Mouse (Mus musculus): ENCODE results near the gene Fbf1. TPM values are rescaled to one million over a fixed set of nuclear protein-coding genes. Genes with fewer than 3 reads are reported as not detected.
A peak's percentile ranks its signal among the peaks of the same experiment; 100 is the strongest.
"Not testable (repeated sequence)": the region's sequence is repeated elsewhere in the genome, so short reads cannot be mapped to it uniquely, and the experiment has no call there.

Gene Fbf1
- polyA plus RNA-seq, 1 experiment from 2014 or later, result 59.0 TPM

- no peaks in the 10 kb centered on the region for H3K36me3 ChIP-seq
- H3K9me3 ChIP-seq, result no peaks in the 10 kb centered on the region
- ATAC-seq (ENCODE audit: low FRiP score, low read depth), result peak; percentile 87
- peaks cover 29% of the 10 kb centered on the region for H3K4me1 ChIP-seq (replicated peaks)
- no peak overlapping the region for H3K4me3 ChIP-seq
- peaks cover 10% of the 10 kb centered on the region for H3K27me3 ChIP-seq
- H3K9ac ChIP-seq, result no peak overlapping the region
- 27% methylated on average over 10 of the region's 11 CpGs for WGBS
- peak overlapping the region; percentile 79 for H3K27ac ChIP-seq (replicated peaks)
- peak overlapping the region; percentile 19; the same call in 1 of the 2 replicates for H3K4me2 ChIP-seq
Measured at GRCm38 (mm10) chr11:116101931-116102381, 66.0 kb downstream of the Fbf1 start.

DNA sequence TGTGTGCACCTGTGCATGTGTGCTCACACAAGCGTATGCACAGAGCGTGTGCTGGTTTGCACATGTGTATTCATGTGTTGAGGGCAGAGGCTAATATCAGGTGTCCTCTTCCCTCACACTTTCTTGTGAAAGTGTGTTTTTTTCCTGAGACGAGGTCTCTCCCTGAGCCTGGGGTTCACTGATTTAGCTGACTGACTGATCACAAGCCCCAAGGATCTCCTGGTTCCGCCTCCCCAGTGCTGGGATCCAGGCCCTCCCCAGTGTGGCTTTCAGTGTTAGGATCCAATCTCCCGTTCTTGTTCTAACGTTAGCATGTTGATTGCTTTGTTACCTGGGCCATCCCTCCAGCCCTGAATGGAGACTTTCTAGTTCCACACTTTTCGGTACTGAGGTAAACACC lies 67.1 kb downstream of the Fbf1 start:
- no peaks in the 10 kb centered on the region for H3K36me3 ChIP-seq
- WGBS, result 82% methylated on average over 7 of the region's 7 CpGs
- no peak overlapping the region for H3K4me2 ChIP-seq
- peak overlapping the region; percentile 79 for H3K27ac ChIP-seq (replicated peaks)
- no peak overlapping the region for H3K9ac ChIP-seq
- H3K27me3 ChIP-seq, result no peaks in the 10 kb centered on the region; the same call in 1 of the 2 replicates
- H3K4me3 ChIP-seq, result no peak overlapping the region
- H3K9me3 ChIP-seq, result no peaks in the 10 kb centered on the region
- ATAC-seq (ENCODE audit: low FRiP score, low read depth), result no peak
- peaks cover 25% of the 10 kb centered on the region for H3K4me1 ChIP-seq (replicated peaks)

- no peaks in the 10 kb centered on the region for H3K9me3 ChIP-seq
- WGBS, result 81% methylated on average over 6 of the region's 6 CpGs
- H3K4me1 ChIP-seq (replicated peaks), result peaks cover 25% of the 10 kb centered on the region
- ATAC-seq (ENCODE audit: low FRiP score, low read depth), result no peak
- H3K9ac ChIP-seq, result no peak overlapping the region
- H3K4me2 ChIP-seq, result no peak overlapping the region
- H3K27ac ChIP-seq (replicated peaks), result no peak overlapping the region
- H3K27me3 ChIP-seq, result no peaks in the 10 kb centered on the region; the same call in 1 of the 2 replicates
- no peak overlapping the region for H3K4me3 ChIP-seq
- H3K36me3 ChIP-seq, result no peaks in the 10 kb centered on the region
Measured at GRCm38 (mm10) chr11:116100385-116100784, 67.6 kb downstream of the Fbf1 start.

DNA sequence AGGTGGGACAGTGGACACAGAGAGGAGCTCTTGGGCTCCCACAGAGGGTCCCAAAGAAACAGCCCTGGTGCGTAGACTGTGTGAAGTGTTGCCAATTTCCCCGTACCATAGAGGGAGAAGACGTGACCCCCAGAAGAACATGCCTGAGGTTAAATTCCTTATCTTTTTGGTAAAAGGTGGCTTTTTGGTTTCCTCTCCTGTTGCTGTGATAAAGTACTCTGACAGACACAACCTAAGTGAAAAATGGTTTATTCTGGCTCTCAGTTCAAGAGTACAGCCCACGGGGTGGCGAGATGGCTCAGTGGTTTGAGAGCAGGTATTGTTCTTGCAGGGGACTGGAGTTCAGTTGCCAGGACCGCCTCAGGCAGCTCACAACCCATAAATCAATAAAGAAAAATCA lies 68.5 kb downstream of the Fbf1 start:
- no peaks in the 10 kb centered on the region for H3K9me3 ChIP-seq
- no peaks in the 10 kb centered on the region for H3K27me3 ChIP-seq
- no peak overlapping the region for H3K9ac ChIP-seq
- H3K4me3 ChIP-seq, result no peak overlapping the region
- peaks cover 23% of the 10 kb centered on the region for H3K4me1 ChIP-seq (replicated peaks)
- H3K36me3 ChIP-seq, result no peaks in the 10 kb centered on the region
- no peak overlapping the region for H3K27ac ChIP-seq (replicated peaks)
- 90% methylated on average over 6 of the region's 6 CpGs for WGBS
- no peak for ATAC-seq (ENCODE audit: low FRiP score, low read depth)
- H3K4me2 ChIP-seq, result no peak overlapping the region

- Histone ChIP-seq H3K4me1 (replicated peaks) (peaks cover 17% of the 10 kb centered on the region), H3K36me3 (no peaks in the 10 kb centered on the region), H3K27me3 (no peaks in the 10 kb centered on the region), H3K9ac (no peak overlapping the region), H3K4me2 (no peak overlapping the region), H3K9me3 (no peaks in the 10 kb centered on the region), H3K4me3 (no peak overlapping the region), H3K27ac (replicated peaks) (no peak overlapping the region)
- no peak for ATAC-seq (ENCODE audit: low FRiP score, low read depth)
- WGBS, result 75% methylated on average over 14 of the region's 14 CpGs
Measured at GRCm38 (mm10) chr11:116098711-116099460, 69.1 kb downstream of the Fbf1 start.

- no peak for ATAC-seq (ENCODE audit: low FRiP score, low read depth)
Measured at GRCm38 (mm10) chr11:116096213-116097108, 71.5 kb downstream of the Fbf1 start.

DNA sequence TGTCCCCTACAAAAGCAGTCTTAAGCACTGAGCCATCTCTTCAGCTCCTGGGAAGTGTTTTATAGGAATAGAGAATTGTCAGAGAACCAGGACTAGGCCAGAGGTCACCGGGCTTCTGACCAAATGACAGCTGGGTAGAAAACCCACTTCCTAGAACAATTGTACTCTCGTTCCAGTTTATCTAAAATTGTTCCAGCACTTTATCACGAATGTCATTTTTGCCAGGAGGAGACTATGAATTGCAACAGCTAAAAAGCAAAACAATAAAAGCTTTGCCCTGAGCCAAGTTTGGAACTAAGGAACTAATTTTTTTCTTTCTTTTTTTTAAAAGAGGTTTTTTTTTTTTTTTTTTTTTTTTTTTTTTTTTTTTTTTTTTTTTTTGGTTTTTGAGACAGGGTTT lies 72.4 kb downstream of the Fbf1 start:
- WGBS, result 66% methylated on average over 3 of the region's 3 CpGs
- Histone ChIP-seq H3K36me3 (no peaks in the 10 kb centered on the region), H3K4me1 (replicated peaks) (no peaks in the 10 kb centered on the region), H3K27me3 (no peaks in the 10 kb centered on the region), H3K4me3 (no peak overlapping the region), H3K9me3 (no peaks in the 10 kb centered on the region), H3K27ac (replicated peaks) (no peak overlapping the region), H3K9ac (no peak overlapping the region), H3K4me2 (no peak overlapping the region)
- ATAC-seq (ENCODE audit: low FRiP score, low read depth), result no peak

More at GRCm38 (mm10) chr11:116096213-116097108, 71.5 kb downstream of the Fbf1 start:
- Histone ChIP-seq H3K9me3 (no peaks in the 10 kb centered on the region), H3K4me2 (no peak overlapping the region), H3K36me3 (no peaks in the 10 kb centered on the region), H3K4me1 (replicated peaks) (no peaks in the 10 kb centered on the region), H3K27ac (replicated peaks) (no peak overlapping the region), H3K4me3 (no peak overlapping the region), H3K27me3 (no peaks in the 10 kb centered on the region), H3K9ac (no peak overlapping the region)
- 97% methylated on average over 5 of the region's 5 CpGs for WGBS

GRCm38 (mm10) chr11:116093771-116094565 lies 74.0 kb downstream of the Fbf1 start:
- Histone ChIP-seq H3K36me3 (no peaks in the 10 kb centered on the region), H3K9me3 (no peaks in the 10 kb centered on the region), H3K4me2 (no peak overlapping the region), H3K9ac (no peak overlapping the region), H3K27ac (replicated peaks) (no peak overlapping the region), H3K27me3 (no peaks in the 10 kb centered on the region), H3K4me3 (no peak overlapping the region), H3K4me1 (replicated peaks) (no peaks in the 10 kb centered on the region)
- 67% methylated on average over 16 of the region's 16 CpGs for WGBS
- no peak for ATAC-seq (ENCODE audit: low FRiP score, low read depth)

- H3K4me1 ChIP-seq (replicated peaks); H3K4me2 ChIP-seq; H3K36me3 ChIP-seq; ATAC-seq (ENCODE audit: low FRiP score, low read depth); H3K27ac ChIP-seq (replicated peaks); H3K4me3 ChIP-seq; H3K27me3 ChIP-seq; H3K9ac ChIP-seq; H3K9me3 ChIP-seq: not testable (repeated sequence)
- WGBS, result 95% methylated on average over 6 of the region's 6 CpGs
Measured at GRCm38 (mm10) chr11:116092959-116093358, 75.0 kb downstream of the Fbf1 start.

Measured in hindbrain, embryonic 15.5 days (tissue).